Mouse (Mus musculus): ENCODE measurements around the gene Fer1l5.

- no peak for TF ChIP-seq CTCF (IDR thresholded peaks at IDR 0.05; ENCODE audit: low read depth, low read length)
- no peak for TF ChIP-seq POLR2A (IDR thresholded peaks at IDR 0.05; ENCODE audit: extremely low read depth, insufficient read depth, low read length)
Measured at GRCm38 (mm10) chr1:36378880-36379279, 6.8 kb downstream of the Fer1l5 start.
